Mouse (Mus musculus) cerebellum, adult 18-20 months (tissue): ENCODE measurements at regions not wholly inside any gene's neighbourhood (a gene's known extent, or its start where the extent isn't known, plus 50 kb on each side); places are given as distances from the start of the nearest gene placed in this dataset.
A peak's percentile ranks its signal among the peaks of the same experiment; 100 is the strongest.
"Not testable (repeated sequence)": the region's sequence is repeated elsewhere in the genome, so short reads cannot be mapped to it uniquely, and the experiment has no call there.

Source experiments
- DNase-seq, 2 experiments: peaks; one replicate each; pipeline ENCODE4 v3.0.0; 2021

GRCm38 (mm10) chr12:113701841-113702240 lies 158.1 kb downstream of the Adam6a start:
- DNase-seq, result not testable (repeated sequence)

- peak; percentile 3 to 12 for DNase-seq
Observed at GRCm38 (mm10) chr12:113716406-113716805, 172.7 kb downstream of the Adam6a start.

GRCm38 (mm10) chr12:113735847-113736246 lies 192.1 kb downstream of the Adam6a start:
- peak in 1 of 2 experiments; percentile 4 for DNase-seq

GRCm38 (mm10) chr12:113746277-113746676 lies 202.6 kb downstream of the Adam6a start:
- DNase-seq, result no peak

- DNase-seq, result no peak
Observed at GRCm38 (mm10) chr12:113747987-113748386, 204.3 kb downstream of the Adam6a start.

GRCm38 (mm10) chr12:113769587-113769986 lies 225.9 kb downstream of the Adam6a start:
- no peak for DNase-seq

- DNase-seq, result peak; percentile 1 to 2
Observed at GRCm38 (mm10) chr12:113795876-113796275, 252.2 kb downstream of the Adam6a start.

GRCm38 (mm10) chr12:113826377-113826776 lies 282.7 kb downstream of the Adam6a start:
- DNase-seq, result no peak

- DNase-seq, result peak; percentile 13 to 17
Observed at GRCm38 (mm10) chr12:113858893-113859292, 315.2 kb downstream of the Adam6a start.

GRCm38 (mm10) chr12:113878826-113879225 lies 335.1 kb downstream of the Adam6a start:
- DNase-seq, result peak in 1 of 2 experiments; percentile 3

- no peak for DNase-seq
Observed at GRCm38 (mm10) chr12:113896152-113896551, 352.4 kb downstream of the Adam6a start.

GRCm38 (mm10) chr12:113906459-113906858 lies 362.8 kb downstream of the Adam6a start:
- DNase-seq, result no peak

- no peak for DNase-seq
Observed at GRCm38 (mm10) chr12:113907751-113908150, 364.0 kb downstream of the Adam6a start.

- no peak for DNase-seq
Observed at GRCm38 (mm10) chr12:113911770-113912169, 368.1 kb downstream of the Adam6a start.

- no peak for DNase-seq
Observed at GRCm38 (mm10) chr12:113940721-113941120, 397.0 kb downstream of the Adam6a start.

- not testable (repeated sequence) for DNase-seq
Observed at GRCm38 (mm10) chr12:113943661-113944327, 400.1 kb downstream of the Adam6a start.

- not testable (repeated sequence) for DNase-seq
Observed at GRCm38 (mm10) chr12:113945786-113946185, 402.1 kb downstream of the Adam6a start.

- DNase-seq, result not testable (repeated sequence)
Observed at GRCm38 (mm10) chr12:113948017-113948416, 404.3 kb downstream of the Adam6a start.

GRCm38 (mm10) chr12:113974271-113974670 lies 430.6 kb downstream of the Adam6a start:
- DNase-seq, result no peak

- peak; percentile 61 for DNase-seq
Observed at GRCm38 (mm10) chr12:113981613-113982012, 437.9 kb downstream of the Adam6a start.

GRCm38 (mm10) chr12:113987233-113987990 lies 443.7 kb downstream of the Adam6a start:
- DNase-seq, result no peak

- no peak for DNase-seq
Observed at GRCm38 (mm10) chr12:113992425-113992824, 448.7 kb downstream of the Adam6a start.

- DNase-seq, result not testable (repeated sequence)
Observed at GRCm38 (mm10) chr12:113994284-113994683, 450.6 kb downstream of the Adam6a start.

- not testable (repeated sequence) for DNase-seq
Observed at GRCm38 (mm10) chr12:114008491-114008890, 464.8 kb downstream of the Adam6a start.
